Mouse (Mus musculus) midbrain, embryonic 11.5 days (tissue): Measurements from ENCODE around the gene Mast1. TPM values are rescaled to one million over a fixed set of nuclear protein-coding genes. Genes with fewer than 3 reads are reported as not detected.
"Not testable (repeated sequence)": the region's sequence is repeated elsewhere in the genome, so short reads cannot be mapped to it uniquely, and the experiment has no call there.

Experiments
- ATAC-seq: fragments of 200-750 bp; cut with Nextera tagmentation; 2 replicates; pipeline ENCODE4 v1.8.0; 2017; ENCODE audit warnings: moderate TSS enrichment, moderate library complexity; ENCODE audit not compliant: low FRiP score
- DNase-seq: peaks from one replicate; pipeline ENCODE4 v3.0.0; 2015; ENCODE audit warnings: low spot score; ENCODE audit errors: missing footprints
- H3K27ac ChIP-seq: fragments of 300-500 bp; sonication (generic); 2 replicates; pipeline ENCODE4 v1.5.1; 2014; ENCODE audit warnings: low read depth, low read length
- H3K27me3 ChIP-seq: fragments of 300-500 bp; sonication (generic); 2 replicates; pipeline ENCODE4 v1.6.1; 2014; ENCODE audit warnings: mild to moderate bottlenecking, low read length, moderate library complexity, mixed read lengths; ENCODE audit not compliant: control insufficient read depth, insufficient read depth
- H3K36me3 ChIP-seq: fragments of 300-500 bp; sonication (generic); 2 replicates; pipeline ENCODE4 v1.6.1; 2014; ENCODE audit warnings: mild to moderate bottlenecking, low read length, moderate library complexity, mixed read lengths; ENCODE audit not compliant: control insufficient read depth, insufficient read depth
- H3K4me1 ChIP-seq: fragments of 300-500 bp; sonication (generic); 2 replicates; pipeline ENCODE4 v1.6.1; 2014; ENCODE audit warnings: low read length; ENCODE audit not compliant: control insufficient read depth, insufficient read depth
- H3K4me2 ChIP-seq: fragments of 300-500 bp; sonication (generic); 2 replicates; pipeline ENCODE4 v1.6.1; 2014; ENCODE audit warnings: mild to moderate bottlenecking, moderate library complexity
- H3K4me3 ChIP-seq: fragments of 300-500 bp; sonication (generic); 2 replicates; pipeline ENCODE4 v1.5.1; 2014; ENCODE audit warnings: low read depth, low read length
- H3K9ac ChIP-seq: fragments of 300-500 bp; sonication (generic); 2 replicates; pipeline ENCODE4 v1.6.1; 2014; ENCODE audit warnings: low read length
- H3K9me3 ChIP-seq: fragments of 300-500 bp; sonication (generic); 2 replicates; pipeline ENCODE4 v1.6.1; 2016; ENCODE audit warnings: low read length; ENCODE audit not compliant: control insufficient read depth
- WGBS: fragments of 180-500 bp; shearing (Covaris S2); extraction: QIAGEN DNeasy Blood & Tissue Kit; methylation state at CpG from one replicate; pipeline ENCODE4 v1.1.7; 2014; 5-methylcytosine and 5-hydroxymethylcytosine counted together
- polyA plus RNA-seq: library from polyadenylated mRNA; unstranded; fragments of >200 nt; fragmentation: Nextera tagmentation; extraction: Ambion mirVana; gene quantifications from 2 replicates; pipeline ENCODE4 v1.2.1, GENCODE M21; 2014

Gene Mast1
- polyA plus RNA-seq, 1 experiment from 2014 or later: 8.8 TPM

DNA sequence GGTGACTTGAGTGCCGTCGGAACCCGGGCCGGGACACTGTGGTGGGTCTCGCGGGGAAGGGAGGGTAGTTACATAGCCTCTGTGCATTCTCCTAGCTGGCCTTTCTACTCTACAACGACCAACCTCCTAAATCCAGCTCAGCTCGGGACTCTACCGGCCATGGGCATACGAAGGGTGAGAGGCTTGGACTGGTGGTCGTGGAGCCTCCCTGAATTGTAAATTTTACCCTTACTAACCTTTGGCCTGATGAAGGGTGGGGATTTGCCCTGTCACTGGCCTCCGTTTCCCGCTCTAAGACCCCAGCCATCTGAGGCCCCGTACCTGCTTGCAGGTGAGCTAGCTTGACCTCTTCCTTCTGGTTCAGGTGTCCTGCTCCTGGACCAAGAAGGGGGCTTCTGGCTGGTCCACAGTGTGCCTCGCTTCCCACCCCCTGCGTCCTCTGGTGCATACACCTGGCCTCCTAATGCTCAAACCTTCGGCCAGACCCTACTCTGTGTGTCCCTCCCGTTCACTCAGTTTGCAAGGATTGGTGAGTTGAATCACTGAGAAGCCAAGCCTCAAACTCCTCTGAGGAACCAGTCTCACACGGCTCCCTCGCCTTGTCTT is 27.9 kb downstream of the Mast1 start:
- 50% methylated on average over 20 of the region's 20 CpGs for WGBS

DNA sequence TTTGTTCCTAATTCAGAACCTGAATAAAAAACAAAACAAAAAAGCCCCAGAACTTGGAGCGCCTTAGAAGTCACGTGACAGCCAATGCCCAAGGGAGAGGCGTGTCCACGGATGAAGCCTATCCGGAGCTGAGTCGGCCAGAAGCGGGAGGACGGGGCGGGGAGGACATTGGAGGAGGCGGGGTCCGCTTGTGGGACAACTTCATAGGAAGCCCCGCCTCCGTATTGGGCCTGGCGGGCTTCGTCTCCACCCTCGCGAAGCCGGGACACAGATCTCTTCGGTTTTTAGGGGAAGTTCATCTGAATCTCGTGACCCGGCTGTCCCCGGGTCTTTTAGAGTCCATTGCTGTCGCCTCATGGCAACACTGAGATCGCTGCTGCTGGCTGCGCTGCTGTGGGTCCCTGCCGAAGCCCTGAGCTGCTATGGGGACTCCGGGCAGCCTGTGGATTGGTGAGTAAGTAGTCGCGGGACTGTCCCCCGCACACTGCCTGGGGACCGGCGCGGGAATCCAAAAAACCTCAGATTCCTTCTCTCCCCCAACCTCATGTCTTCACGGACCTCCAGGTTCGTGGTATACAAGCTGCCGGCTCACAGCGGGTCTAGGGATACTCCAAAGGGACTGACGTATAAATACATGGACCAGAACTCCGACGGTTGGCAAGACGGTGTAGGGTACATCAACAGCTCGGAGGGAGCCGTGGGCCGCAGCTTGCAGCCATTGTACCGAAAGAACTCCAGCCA is 28.6 kb downstream of the Mast1 start, which contains the start of gene Dnase2a:
Dnase2a (plus strand) TSS at position 140 of the 741 bp plus-strand sequence.
- DNase-seq: peak; percentile 98
- Histone ChIP-seq H3K27ac (no peak within 1 kb of the TSS), H3K4me2 (peak within 1 kb of the TSS; percentile 84), H3K27me3 (peaks cover 35% of the 10 kb centered on the region), H3K9ac (peak within 1 kb of the TSS; percentile 67), H3K36me3 (no peaks in the 10 kb centered on the region), H3K9me3 (no peaks in the 10 kb centered on the region), H3K4me3 (peak within 1 kb of the TSS; percentile 40), H3K4me1 (peaks cover 13% of the 10 kb centered on the region)
- ATAC-seq: peak; percentile 93
- under 1% methylated on average over 44 of the region's 45 CpGs for WGBS

More for the DNA sequence above, 27.9 kb downstream of the Mast1 start:
- Histone ChIP-seq H3K36me3 (no peaks in the 10 kb centered on the region), H3K9me3 (no peaks in the 10 kb centered on the region), H3K9ac (peak overlapping the region; percentile 67), H3K4me3 (peak overlapping the region; percentile 40), H3K4me2 (peak overlapping the region; percentile 84), H3K27ac (no peak overlapping the region), H3K4me1 (peaks cover 13% of the 10 kb centered on the region), H3K27me3 (peaks cover 42% of the 10 kb centered on the region)
- no peak for DNase-seq
- no peak for ATAC-seq

DNA sequence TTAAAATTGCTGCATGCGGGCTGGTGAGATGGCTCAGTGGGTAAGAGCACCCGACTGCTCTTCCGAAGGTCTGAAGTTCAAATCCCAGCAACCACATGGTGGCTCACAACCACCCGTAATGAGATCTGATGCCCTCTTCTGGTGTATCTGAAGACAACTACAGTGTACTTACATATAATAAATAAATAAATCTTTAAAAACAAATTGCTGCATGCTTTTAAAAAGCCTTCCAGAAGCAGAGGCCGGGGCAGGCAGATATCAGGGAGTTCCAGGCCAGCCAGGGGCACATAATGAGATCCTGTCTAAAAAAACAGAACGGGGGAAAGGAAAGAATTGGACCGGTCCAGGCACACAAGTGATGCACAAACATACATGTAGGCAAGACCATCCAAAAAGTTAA is 29.2 kb downstream of the Mast1 start:
- not testable (repeated sequence) for H3K9me3 ChIP-seq, H3K27ac ChIP-seq, DNase-seq, H3K9ac ChIP-seq, H3K36me3 ChIP-seq
- Histone ChIP-seq H3K4me3 (peak overlapping the region; percentile 40), H3K27me3 (peaks cover 29% of the 10 kb centered on the region), H3K4me1 (peaks cover 14% of the 10 kb centered on the region), H3K4me2 (peak overlapping the region; percentile 84)
- peak; percentile 8; the same call in 1 of the 2 replicates for ATAC-seq
- WGBS: 28% methylated on average over 7 of the region's 7 CpGs

DNA sequence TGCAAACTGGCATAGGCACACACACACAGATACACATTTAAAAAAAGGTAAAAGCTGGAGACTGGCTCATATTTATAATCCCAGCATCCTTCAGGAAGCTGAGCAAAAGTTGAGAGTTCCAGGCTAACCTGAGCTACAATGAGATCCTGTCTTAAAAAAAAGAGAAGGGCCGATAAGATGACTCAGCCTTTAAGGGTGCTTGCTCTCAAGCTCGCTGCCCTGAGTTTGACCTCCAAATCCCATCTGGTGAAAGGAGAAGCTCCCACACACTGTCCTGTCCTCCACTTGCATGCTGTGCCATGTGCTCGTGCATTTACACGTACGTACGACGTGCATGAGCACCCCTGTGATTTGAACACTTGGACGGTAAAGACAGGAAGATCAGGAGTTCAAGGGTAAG is 29.7 kb downstream of the Mast1 start:
- no peak for ATAC-seq
- Histone ChIP-seq H3K4me1 (peaks cover 12% of the 10 kb centered on the region), H3K27ac (no peak overlapping the region), H3K9ac (no peak overlapping the region), H3K4me3 (no peak overlapping the region), H3K36me3 (no peaks in the 10 kb centered on the region), H3K9me3 (no peaks in the 10 kb centered on the region), H3K4me2 (no peak overlapping the region), H3K27me3 (peaks cover 24% of the 10 kb centered on the region)
- DNase-seq: no peak
- WGBS: 78% methylated on average over 8 of the region's 8 CpGs

DNA sequence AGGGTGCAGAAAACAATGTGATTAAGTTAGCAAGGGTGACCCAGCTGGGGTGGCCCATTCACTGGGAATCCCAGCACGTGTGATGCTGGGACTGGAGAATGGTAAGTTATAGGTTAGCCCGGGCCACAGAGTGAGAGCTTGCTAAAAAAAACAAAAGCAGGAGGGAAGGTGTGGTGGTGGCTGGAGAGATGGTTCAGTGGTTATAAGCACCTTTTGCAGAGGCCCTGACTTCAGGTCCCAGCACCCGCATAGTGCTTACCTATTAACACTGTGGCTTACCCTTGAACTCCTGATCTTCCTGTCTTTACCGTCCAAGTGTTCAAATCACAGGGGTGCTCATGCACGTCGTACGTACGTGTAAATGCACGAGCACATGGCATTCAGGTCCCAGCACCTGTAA is 30.1 kb downstream of the Mast1 start:
- Histone ChIP-seq H3K36me3 (no peaks in the 10 kb centered on the region), H3K27ac (no peak overlapping the region), H3K4me1 (peaks cover 14% of the 10 kb centered on the region), H3K4me2 (no peak overlapping the region), H3K9ac (no peak overlapping the region), H3K27me3 (peaks cover 23% of the 10 kb centered on the region), H3K4me3 (no peak overlapping the region), H3K9me3 (no peaks in the 10 kb centered on the region)
- WGBS: 91% methylated on average over 9 of the region's 9 CpGs
- no peak for DNase-seq
- ATAC-seq: no peak

DNA sequence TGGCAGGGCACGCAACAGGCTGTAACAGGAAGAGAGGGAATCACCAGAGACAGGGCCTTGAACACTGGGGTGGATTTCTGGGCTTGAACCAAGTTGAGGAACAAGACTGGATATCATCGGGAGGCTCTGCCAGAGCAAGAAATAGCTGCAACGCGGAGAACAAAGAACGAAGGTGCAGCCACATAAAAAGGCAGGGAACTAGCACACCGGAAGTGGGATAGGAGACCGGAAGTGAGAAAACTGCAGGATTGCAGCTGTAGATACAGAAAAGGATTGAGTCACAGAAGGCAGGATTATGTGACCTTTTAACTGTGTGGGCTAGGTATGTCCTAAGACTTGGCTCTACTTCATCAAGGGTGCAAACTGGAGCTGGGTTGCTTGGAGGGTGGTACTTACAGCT is 32.8 kb downstream of the Mast1 start:
- DNase-seq: no peak
- Histone ChIP-seq H3K4me2 (no peak overlapping the region), H3K27ac (no peak overlapping the region), H3K9me3 (no peaks in the 10 kb centered on the region), H3K4me1 (peaks cover 14% of the 10 kb centered on the region), H3K9ac (no peak overlapping the region), H3K4me3 (no peak overlapping the region), H3K36me3 (no peaks in the 10 kb centered on the region), H3K27me3 (peaks cover 8% of the 10 kb centered on the region)
- no peak for ATAC-seq
- WGBS: 91% methylated on average over 7 of the region's 7 CpGs

DNA sequence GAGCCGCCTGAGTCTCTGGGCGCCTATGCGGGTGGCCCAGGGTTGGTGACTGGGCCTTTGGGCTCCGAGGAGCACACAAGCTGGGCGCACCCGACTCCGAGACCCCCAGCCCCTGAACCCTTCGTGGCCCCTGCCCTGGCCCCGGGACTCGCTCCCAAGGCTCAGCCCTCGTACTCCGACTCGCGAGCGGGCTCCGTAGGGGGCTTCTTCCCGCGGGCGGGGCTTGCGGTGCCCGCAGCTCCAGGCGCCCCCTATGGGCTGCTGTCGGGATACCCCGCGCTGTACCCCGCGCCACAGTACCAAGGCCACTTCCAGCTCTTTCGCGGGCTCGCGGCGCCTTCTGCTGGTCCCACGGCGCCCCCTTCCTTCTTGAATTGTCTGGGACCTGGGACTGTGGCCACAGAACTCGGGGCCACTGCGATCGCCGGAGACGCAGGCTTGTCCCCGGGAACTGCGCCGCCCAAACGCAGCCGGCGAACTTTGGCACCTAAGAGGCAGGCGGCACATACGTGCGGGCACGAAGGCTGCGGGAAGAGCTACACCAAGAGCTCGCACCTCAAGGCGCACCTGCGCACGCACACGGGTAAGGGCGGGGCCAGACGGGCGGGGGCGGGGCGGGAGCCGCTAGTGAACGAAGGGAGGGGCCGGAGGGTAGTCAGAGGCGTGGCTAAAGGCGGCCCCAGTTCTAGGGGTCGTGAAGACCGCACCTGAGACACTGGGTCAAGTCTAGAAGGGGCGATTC is 34.1 kb downstream of the Mast1 start:
- H3K4me1 ChIP-seq: peaks cover 7% of the 10 kb centered on the region; the same call in 1 of the 2 replicates
- no peaks in the 10 kb centered on the region for H3K36me3 ChIP-seq
- peak overlapping the region; percentile 48 for H3K4me3 ChIP-seq
- H3K4me2 ChIP-seq: peak overlapping the region; percentile 83
- peak overlapping the region; percentile 66 for H3K9ac ChIP-seq
- peak; percentile 90 for ATAC-seq
- WGBS: under 1% methylated on average over 67 of the region's 68 CpGs
- DNase-seq: peak; percentile 99
- H3K27ac ChIP-seq: no peak overlapping the region
- H3K9me3 ChIP-seq: no peaks in the 10 kb centered on the region
- peaks cover 6% of the 10 kb centered on the region; the same call in 1 of the 2 replicates for H3K27me3 ChIP-seq

DNA sequence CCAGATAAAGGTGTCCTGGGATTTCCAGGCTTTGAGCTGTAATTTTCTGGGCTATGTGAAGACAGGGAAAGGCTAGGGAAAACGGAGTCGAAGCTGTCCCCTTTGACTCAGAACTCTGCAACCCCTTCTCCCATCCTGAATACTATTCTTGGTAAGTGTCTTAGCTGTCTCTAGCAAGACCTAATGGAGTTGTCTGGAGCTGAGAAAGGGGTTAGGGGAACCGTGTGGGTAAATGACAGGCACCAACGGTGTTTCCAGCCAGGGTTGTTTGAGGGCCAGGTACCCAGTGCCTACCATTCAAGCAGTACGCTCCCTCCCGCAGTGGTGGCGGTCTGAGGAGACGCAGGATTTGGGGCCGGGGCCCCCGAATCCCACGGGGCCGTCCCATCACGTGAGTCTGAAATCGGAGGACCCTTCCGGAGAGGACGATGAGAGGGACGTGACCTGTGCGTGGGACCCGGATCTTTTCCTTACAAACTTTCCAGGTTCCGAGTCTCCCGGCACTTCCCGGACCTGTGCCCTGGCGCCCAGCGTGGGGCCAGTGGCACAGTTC is 34.7 kb downstream of the Mast1 start:
- 3% methylated on average over 24 of the region's 24 CpGs for WGBS
- Histone ChIP-seq H3K27me3 (peaks cover 6% of the 10 kb centered on the region; the same call in 1 of the 2 replicates), H3K36me3 (no peaks in the 10 kb centered on the region), H3K4me1 (peaks cover 7% of the 10 kb centered on the region; the same call in 1 of the 2 replicates), H3K9me3 (no peaks in the 10 kb centered on the region), H3K4me2 (peak overlapping the region; percentile 83), H3K4me3 (peak overlapping the region; percentile 48), H3K27ac (no peak overlapping the region), H3K9ac (peak overlapping the region; percentile 66)
- no peak for ATAC-seq
- no peak for DNase-seq
